Mouse (Mus musculus) thymus, adult 2 months (tissue): ENCODE data around the gene Gm28269.

Experiments
- CTCF ChIP-seq: fragments of 200-500 bp; IDR thresholded peaks from 2 replicates; pipeline ENCODE4 v1.5.1; 2012; ENCODE audit warnings: mild to moderate bottlenecking, control low read depth, low read length, moderate library complexity, borderline replicate concordance; ENCODE audit not compliant: control insufficient read depth, poor library complexity, insufficient read depth; ENCODE audit errors: extremely low read depth
- POLR2A ChIP-seq: fragments of 200-500 bp; IDR thresholded peaks from 2 replicates; pipeline ENCODE4 v1.6.1; 2012; ENCODE audit warnings: mild to moderate bottlenecking, low read length, control low read depth, moderate library complexity; ENCODE audit not compliant: control insufficient read depth, poor library complexity, insufficient read depth; ENCODE audit errors: extremely low read depth

DNA sequence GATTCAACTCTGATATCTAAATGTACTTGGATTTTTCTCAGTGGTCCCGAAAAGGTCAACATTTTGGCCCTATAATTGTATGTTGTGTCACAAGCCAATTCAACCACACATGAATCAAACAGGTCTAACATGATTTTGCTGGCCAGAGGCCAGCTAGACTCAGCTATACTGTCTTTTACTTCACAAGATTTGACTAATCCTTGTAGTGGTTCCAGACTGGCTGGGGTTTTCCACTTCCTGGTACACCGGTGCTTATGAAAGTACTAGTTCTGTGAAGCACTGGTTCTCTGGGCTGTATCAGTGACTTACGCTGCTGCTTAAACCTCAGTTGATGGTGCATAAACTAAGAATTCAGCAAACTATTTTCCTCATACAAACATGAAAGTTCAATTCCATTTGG, 49.2 kb downstream of the Gm28269 start:
- TF ChIP-seq POLR2A (no peak), CTCF (no peak)
